Mouse (Mus musculus) embryo, embryonic 11 days (tissue): Measurements from ENCODE around the gene Astn2.

Experiments
- DNase-seq: peaks from one replicate; pipeline ENCODE4 v3.0.0-alpha.2; 2015

Astn2 gene

GRCm38 (mm10) chr4:66310315-66311020 lies 93.9 kb downstream of the Astn2 start:
- no peak for DNase-seq

GRCm38 (mm10) chr4:66306377-66306776 lies 98.0 kb downstream of the Astn2 start:
- DNase-seq: no peak

- no peak for DNase-seq
These were observed 101.6 kb downstream of the Astn2 start for GRCm38 (mm10) chr4:66302686-66303310.

GRCm38 (mm10) chr4:66285034-66285433 lies 119.4 kb downstream of the Astn2 start:
- DNase-seq: no peak

GRCm38 (mm10) chr4:66276096-66276495 lies 128.3 kb downstream of the Astn2 start:
- no peak for DNase-seq

- DNase-seq: no peak
These were observed 132.8 kb downstream of the Astn2 start for GRCm38 (mm10) chr4:66271550-66272117.

GRCm38 (mm10) chr4:66264031-66264430 lies 140.4 kb downstream of the Astn2 start:
- no peak for DNase-seq

- DNase-seq: no peak
These were observed 143.1 kb downstream of the Astn2 start for GRCm38 (mm10) chr4:66261276-66261675.

- no peak for DNase-seq
These were observed 145.5 kb downstream of the Astn2 start for GRCm38 (mm10) chr4:66258905-66259304.

GRCm38 (mm10) chr4:66254695-66255492 lies 149.5 kb downstream of the Astn2 start:
- DNase-seq: no peak

GRCm38 (mm10) chr4:66248521-66248920 lies 155.9 kb downstream of the Astn2 start:
- peak; percentile 22 for DNase-seq

GRCm38 (mm10) chr4:66242683-66243082 lies 161.7 kb downstream of the Astn2 start:
- no peak for DNase-seq

GRCm38 (mm10) chr4:66232799-66233198 lies 171.6 kb downstream of the Astn2 start:
- no peak for DNase-seq

- DNase-seq: peak; percentile 38
These were observed 172.1 kb downstream of the Astn2 start for GRCm38 (mm10) chr4:66232350-66232749.

- no peak for DNase-seq
These were observed 173.7 kb downstream of the Astn2 start for GRCm38 (mm10) chr4:66230735-66231134.

GRCm38 (mm10) chr4:66222602-66223317 lies 181.7 kb downstream of the Astn2 start:
- DNase-seq: no peak

- no peak for DNase-seq
These were observed 189.2 kb downstream of the Astn2 start for GRCm38 (mm10) chr4:66215170-66215618.

GRCm38 (mm10) chr4:66189636-66190035 lies 214.8 kb downstream of the Astn2 start:
- DNase-seq: no peak

- DNase-seq: peak; percentile 35
These were observed 228.4 kb downstream of the Astn2 start for GRCm38 (mm10) chr4:66175887-66176533.

GRCm38 (mm10) chr4:66171583-66171982 lies 232.8 kb downstream of the Astn2 start:
- DNase-seq: peak; percentile 9

- no peak for DNase-seq
These were observed 233.6 kb downstream of the Astn2 start for GRCm38 (mm10) chr4:66170787-66171186.

- DNase-seq: no peak
These were observed 234.9 kb downstream of the Astn2 start for GRCm38 (mm10) chr4:66169485-66169884.
